Mouse (Mus musculus) B cell, adult 2 months (primary cell): ENCODE results near the gene Nemp1.
A peak's percentile ranks its signal among the peaks of the same experiment; 100 is the strongest.

Source experiments
- DNase-seq, 2 experiments: peaks; one replicate each; pipeline ENCODE4 v3.0.0; 2022

Gene Nemp1

GRCm38 (mm10) chr10:127728437-127728836, 61.7 kb downstream of the Nemp1 start:
- no peak for DNase-seq

- DNase-seq: no peak
These were observed 63.7 kb downstream of the Nemp1 start for GRCm38 (mm10) chr10:127730285-127730932.

- no peak for DNase-seq
These were observed 64.2 kb downstream of the Nemp1 start for GRCm38 (mm10) chr10:127730933-127731310.

- no peak for DNase-seq
These were observed 64.7 kb downstream of the Nemp1 start for GRCm38 (mm10) chr10:127731397-127731796.

- no peak for DNase-seq
These were observed 67.7 kb downstream of the Nemp1 start for GRCm38 (mm10) chr10:127734434-127734833.

- DNase-seq: peak; percentile 38 to 55
These were observed 69.6 kb downstream of the Nemp1 start for GRCm38 (mm10) chr10:127736266-127736665.

GRCm38 (mm10) chr10:127736916-127737315, 70.2 kb downstream of the Nemp1 start:
- DNase-seq: peak; percentile 51 to 58

- no peak for DNase-seq
These were observed 70.9 kb downstream of the Nemp1 start for GRCm38 (mm10) chr10:127737552-127737951.

GRCm38 (mm10) chr10:127738151-127738882, 71.6 kb downstream of the Nemp1 start:
- DNase-seq: peak; percentile 71 to 72

GRCm38 (mm10) chr10:127739083-127739660, 72.5 kb downstream of the Nemp1 start, which contains the start of gene Zbtb39:
Gene Zbtb39 (plus strand): TSS chr10:127739538.
- peak; percentile 89 to 92 for DNase-seq

- DNase-seq: peak in 1 of 2 experiments; percentile 36
These were observed 73.0 kb downstream of the Nemp1 start for GRCm38 (mm10) chr10:127739661-127740161.

- DNase-seq: peak; percentile 78
These were observed 78.0 kb downstream of the Nemp1 start for GRCm38 (mm10) chr10:127744661-127745060.

GRCm38 (mm10) chr10:127745886-127746285, 79.2 kb downstream of the Nemp1 start:
- no peak for DNase-seq

GRCm38 (mm10) chr10:127747254-127747653, 80.6 kb downstream of the Nemp1 start:
- no peak for DNase-seq

- DNase-seq: no peak
These were observed 82.3 kb downstream of the Nemp1 start for GRCm38 (mm10) chr10:127748847-127749612.

- no peak for DNase-seq
These were observed 83.6 kb downstream of the Nemp1 start for GRCm38 (mm10) chr10:127750136-127750777.
